Mouse (Mus musculus) spleen, adult 2 months (tissue): ENCODE data around the gene Faap100.

Experiments
- CTCF ChIP-seq: fragments of 200-500 bp; IDR thresholded peaks from 2 replicates; pipeline ENCODE4 v1.5.1; 2011; ENCODE audit warnings: mild to moderate bottlenecking, inconsistent platforms; ENCODE audit not compliant: insufficient read depth, insufficient read length, insufficient replicate concordance; ENCODE audit errors: extremely low read depth
- POLR2A ChIP-seq: fragments of 200-500 bp; IDR thresholded peaks from 2 replicates; pipeline ENCODE4 v1.6.1; 2011; ENCODE audit warnings: low read depth, low read length, inconsistent platforms

- TF ChIP-seq POLR2A = no peak
- TF ChIP-seq CTCF = no peak
Observed at GRCm38 (mm10) chr11:120319310-120319709, 59.3 kb downstream of the Faap100 start.
